Mouse (Mus musculus) left cerebral cortex, postnatal 36 days (tissue): ENCODE results near the gene Eif4g3. TPM values are rescaled to one million over a fixed set of nuclear protein-coding genes. Genes with fewer than 3 reads are reported as not detected.
A peak's percentile ranks its signal among the peaks of the same experiment; 100 is the strongest.

Experiments used
- DNase-seq, 2 experiments: peaks; one replicate each; pipeline ENCODE4 v3.0.0; 2021 to 2022; ENCODE audit warnings: low spot score in 2 of 2, mixed read lengths in 1 of 2
- intact Hi-C: fragments of 180-260 bp; cut with DNase I; formaldehyde crosslinking; loops from one replicate; pipeline ENCODE4 v1.15.1; 2025
- total RNA-seq, 2 experiments: library from RNA; stranded (reverse); gene quantifications; 2 replicates each; pipeline ENCODE4 v1.2.3; 2021

Gene Eif4g3
- total RNA-seq, 2 experiments from 2014 or later = 168 to 190 TPM

DNA sequence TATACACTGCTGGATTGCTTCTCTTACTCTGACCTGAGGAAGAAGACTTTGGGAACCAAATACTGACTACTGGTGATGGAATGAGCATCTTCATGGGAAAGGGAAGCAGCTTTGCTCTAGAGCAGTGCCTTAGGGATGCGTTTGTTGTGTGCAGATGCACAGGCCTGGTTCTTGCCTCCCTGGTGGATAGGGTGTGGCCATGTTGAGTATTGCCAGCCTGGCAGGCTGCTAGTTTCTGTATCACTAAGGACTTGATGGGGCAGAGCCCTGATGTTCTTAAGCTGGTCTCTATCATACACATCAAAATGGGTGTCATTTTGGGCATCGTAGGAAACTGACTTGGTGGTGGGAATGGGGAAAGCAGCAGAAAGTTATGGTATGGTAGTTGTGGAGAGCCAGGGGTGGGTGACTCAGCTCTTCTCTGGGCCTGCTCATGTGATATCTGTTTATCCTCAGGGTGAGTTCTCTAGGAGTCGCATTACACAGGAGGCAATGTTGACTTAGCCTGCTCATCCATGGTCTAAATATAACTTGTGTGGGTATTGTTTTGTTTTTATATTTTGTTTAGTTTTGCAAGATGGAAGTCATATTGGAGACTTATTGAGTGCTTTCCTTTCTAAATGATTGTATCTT lies 85.0 kb downstream of the Eif4g3 start:
- intact Hi-C loops = no loop called here
- no peak for DNase-seq

DNA sequence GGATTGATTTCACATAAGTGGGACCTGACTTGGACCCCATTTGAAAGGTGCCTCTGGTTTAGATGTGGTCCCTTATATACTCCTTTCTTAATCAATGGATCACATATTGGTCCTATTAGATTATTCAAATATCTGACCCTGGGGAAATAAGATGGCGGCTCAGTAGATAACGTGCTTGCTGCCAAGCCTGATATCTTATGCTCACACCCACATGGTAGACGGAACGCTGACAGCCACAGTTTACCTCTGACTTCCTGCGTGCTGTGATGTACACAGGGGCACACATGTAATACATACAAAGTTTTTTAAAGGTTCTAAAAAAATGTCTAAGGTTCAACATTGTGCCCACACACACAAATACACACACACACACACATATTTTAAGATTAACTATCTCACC lies 86.4 kb downstream of the Eif4g3 start:
- intact Hi-C loops = no loop called here
- no peak for DNase-seq

DNA sequence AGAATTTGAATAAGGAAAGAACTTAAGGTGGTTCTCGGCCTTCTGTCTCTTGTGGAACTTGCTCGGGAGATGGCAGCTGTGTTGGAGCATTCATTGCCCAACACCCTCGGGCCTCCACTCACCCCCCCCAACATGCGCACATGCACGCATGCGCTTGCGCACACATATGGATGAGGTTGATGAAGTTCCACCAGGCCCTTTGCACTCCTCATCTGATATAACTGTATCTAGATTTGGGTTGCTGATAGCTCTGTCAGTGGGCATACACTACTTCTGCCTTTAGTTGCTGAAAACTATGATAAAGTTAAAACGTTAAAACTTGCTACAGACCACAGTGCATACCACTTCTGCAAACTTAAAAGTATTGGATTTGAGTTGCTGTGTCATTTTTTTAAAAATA lies 89.6 kb downstream of the Eif4g3 start:
- intact Hi-C loops = no loop called here
- no peak for DNase-seq

- intact Hi-C loops = no loop called here
- DNase-seq = no peak
Measured at GRCm38 (mm10) chr4:138084103-138084502, 91.3 kb downstream of the Eif4g3 start.

DNA sequence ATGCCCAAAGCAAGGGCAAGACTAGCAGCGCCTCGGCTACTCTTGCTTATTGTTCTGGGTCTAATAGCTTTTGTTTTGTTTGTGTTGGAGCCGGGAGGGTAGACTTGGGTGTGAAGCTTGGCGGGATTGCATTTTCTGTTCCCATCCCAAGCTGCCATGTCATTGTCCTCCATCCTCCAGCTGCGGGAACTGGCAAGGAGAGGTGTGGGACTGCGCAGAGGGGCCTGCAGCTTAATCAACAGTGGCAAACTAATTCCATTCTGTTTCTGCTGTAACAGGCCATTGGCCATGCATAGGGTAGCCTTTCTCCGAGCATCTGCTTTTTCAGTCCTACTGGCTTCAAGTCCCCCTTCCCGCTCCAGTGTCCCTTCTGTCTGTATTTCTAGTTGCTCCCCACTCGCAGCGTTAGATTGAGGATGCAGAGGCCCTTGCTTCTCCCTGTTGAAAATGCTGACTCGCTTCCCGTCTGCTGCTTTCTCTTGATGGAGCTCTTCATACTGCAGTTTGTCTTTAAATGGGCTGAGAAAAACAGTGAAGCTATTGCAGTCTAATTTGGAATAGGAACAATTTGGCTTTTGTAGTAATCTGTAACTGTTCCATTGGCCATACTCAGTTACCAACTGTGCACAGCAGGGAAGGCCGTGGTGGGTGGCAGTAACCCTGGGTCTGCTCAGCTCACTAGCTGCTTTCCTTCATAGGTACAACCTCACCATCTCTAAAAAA lies 92.2 kb downstream of the Eif4g3 start:
- no peak for DNase-seq
- intact Hi-C loops = no loop called here

DNA sequence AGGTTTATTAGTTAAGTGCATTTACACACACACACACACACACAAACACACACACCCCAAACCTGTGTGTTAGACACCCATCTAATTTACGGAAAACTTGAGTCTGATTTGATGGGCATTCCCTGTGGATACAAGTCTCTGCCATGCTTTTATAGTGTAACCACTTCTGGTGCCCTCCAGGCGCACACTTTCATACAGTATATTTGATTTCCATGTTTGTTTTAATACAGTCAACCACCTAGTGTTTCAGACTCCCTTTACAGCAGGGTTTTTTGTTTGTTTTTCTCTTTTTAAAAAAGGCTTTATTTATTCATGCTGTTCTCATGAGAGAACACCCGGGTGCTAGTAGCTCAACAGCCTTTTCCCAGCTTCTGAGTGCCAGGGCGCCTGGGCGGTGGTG lies 94.1 kb downstream of the Eif4g3 start:
- intact Hi-C loops = no loop called here
- no peak for DNase-seq

GRCm38 (mm10) chr4:138089512-138089911 lies 96.7 kb downstream of the Eif4g3 start:
- intact Hi-C loops = no loop called here
- no peak for DNase-seq

- no peak for DNase-seq
- intact Hi-C loops = no loop called here
Measured at GRCm38 (mm10) chr4:138091562-138092194, 98.9 kb downstream of the Eif4g3 start.

DNA sequence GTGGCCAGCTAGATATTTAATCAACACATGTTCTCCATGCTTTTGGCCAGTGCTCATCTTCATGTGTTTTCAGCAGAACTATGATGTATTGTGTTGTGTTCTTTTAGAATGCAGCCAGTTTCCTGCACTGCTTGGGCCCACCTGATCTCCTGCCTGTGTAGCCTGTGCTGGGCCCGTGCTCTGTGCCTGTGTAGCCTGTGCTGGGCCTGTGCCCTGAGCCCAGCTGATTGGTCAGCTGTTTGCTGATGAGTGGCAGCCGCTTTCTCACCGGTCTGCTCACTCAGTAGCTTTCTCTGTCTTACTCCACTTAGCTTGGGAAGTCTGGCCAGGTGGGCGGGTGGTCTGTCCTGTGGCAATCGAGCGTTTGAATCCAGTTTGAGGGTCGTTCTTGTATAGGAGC lies 107.6 kb downstream of the Eif4g3 start:
- intact Hi-C loops = loop anchor here (10.0 kb wide), 3 partner anchors 106 to 256 kb away; partner anchors contain the start of gene Eif4g3

GRCm38 (mm10) chr4:138101795-138102194 lies 109.0 kb downstream of the Eif4g3 start:
- intact Hi-C loops = loop anchor here (10.0 kb wide), 3 partner anchors 107 to 257 kb away; partner anchors contain the start of gene Eif4g3
- DNase-seq = no peak

More for the DNA sequence above, 107.6 kb downstream of the Eif4g3 start:
- no peak for DNase-seq

- intact Hi-C loops = loop anchor here (10.0 kb wide), 3 partner anchors 108 to 258 kb away; partner anchors contain the start of gene Eif4g3
- no peak for DNase-seq
Measured at GRCm38 (mm10) chr4:138102413-138102812, 109.6 kb downstream of the Eif4g3 start.

DNA sequence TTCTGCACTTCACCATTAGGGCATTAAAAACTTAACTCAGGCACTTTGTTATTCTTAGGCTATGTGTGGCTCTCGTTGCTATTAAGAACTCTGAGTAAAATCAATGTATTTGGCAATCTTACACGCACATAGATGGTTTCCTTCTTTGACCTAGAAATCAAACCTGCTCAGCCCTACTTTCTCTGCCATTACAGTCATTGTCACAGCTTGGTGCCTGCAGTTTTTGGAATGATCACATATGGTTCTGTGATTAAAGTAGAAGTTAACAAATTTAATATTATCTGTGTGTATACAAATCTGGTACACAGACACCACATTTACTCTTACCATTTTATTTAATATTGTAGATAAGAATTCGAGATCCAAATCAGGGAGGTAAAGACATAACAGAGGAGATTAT lies 112.1 kb downstream of the Eif4g3 start:
- DNase-seq = no peak
- intact Hi-C loops = loop anchor here (10.0 kb wide), 3 partner anchors 110 to 260 kb away; partner anchors contain the start of gene Eif4g3

DNA sequence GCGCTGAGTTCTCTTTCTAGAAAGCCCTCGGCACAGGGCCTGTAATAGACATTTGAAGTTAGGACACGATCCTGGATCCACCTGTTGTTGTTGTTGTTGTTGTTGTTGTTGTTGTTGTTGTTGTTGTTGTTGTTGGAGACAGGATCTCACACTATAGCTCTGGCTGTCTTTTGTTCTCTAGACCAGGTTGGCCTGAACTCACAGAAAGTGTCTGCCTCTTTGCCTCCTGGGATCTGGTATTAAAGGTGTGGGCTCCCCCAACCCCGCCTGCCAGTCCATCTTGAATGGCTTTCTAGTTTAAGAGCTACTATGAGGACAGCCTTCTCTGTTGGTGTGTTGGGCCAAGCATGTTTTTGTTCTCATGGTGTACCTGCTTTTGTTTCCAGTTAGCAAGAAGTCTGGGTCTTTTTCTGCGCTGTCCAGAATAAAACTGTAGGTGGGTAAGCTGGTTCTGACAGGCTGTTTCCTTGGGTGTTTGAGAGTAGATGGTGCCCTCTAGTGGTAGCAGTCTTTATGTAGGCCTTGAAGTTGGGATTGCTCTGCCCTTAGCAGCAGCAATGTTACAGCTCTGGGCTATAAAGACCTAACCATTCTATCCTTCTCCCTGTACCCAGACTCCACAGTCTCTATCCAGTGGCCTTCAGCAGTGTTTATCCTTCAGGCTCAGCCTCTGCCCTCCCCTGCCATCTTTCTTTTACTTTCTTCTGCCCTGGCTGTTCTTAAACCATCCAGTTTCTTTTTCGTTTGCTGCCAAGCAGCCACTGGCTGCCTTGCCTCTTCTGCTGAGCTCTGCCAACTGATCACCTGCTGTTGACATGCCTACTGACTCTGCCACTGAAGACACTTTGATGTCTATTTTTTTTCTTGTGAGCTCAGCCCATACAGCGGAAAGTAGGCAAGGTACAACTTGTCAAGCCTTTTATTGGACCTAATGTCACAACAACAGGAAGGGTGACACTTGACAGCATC lies 114.9 kb downstream of the Eif4g3 start:
- intact Hi-C loops = loop anchor here (10.0 kb wide), 3 partner anchors 113 to 263 kb away; partner anchors contain the start of gene Eif4g3
- DNase-seq = peak in 1 of 2 experiments; percentile 67

GRCm38 (mm10) chr4:138108541-138108940 lies 115.7 kb downstream of the Eif4g3 start:
- intact Hi-C loops = loop anchor here (10.0 kb wide), 3 partner anchors 114 to 264 kb away; partner anchors contain the start of gene Eif4g3

DNA sequence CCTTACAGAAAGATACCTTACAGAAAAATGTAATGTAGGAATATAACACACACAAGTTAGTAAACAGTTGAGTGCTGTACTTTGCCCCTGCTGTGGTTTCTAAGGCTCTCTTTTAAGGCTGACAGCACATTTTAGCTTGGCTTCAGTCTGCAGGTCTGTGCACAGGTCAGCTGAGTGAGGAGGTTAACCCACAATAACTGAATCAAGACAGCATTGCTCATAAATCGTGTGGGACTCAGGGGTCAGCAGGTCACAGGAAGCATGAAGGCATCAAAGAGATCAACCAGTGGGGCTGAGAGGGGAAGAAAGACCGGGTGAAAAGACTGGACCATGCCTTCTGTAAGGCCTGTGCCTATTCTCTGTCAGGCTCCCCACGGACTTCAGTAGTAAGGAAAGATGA lies 116.5 kb downstream of the Eif4g3 start:
- intact Hi-C loops = loop anchor here (10.0 kb wide), 3 partner anchors 115 to 265 kb away; partner anchors contain the start of gene Eif4g3
- no peak for DNase-seq

More at GRCm38 (mm10) chr4:138108541-138108940, 115.7 kb downstream of the Eif4g3 start:
- DNase-seq = no peak

- intact Hi-C loops = no loop called here
Measured at GRCm38 (mm10) chr4:138111858-138112257, 119.0 kb downstream of the Eif4g3 start.

DNA sequence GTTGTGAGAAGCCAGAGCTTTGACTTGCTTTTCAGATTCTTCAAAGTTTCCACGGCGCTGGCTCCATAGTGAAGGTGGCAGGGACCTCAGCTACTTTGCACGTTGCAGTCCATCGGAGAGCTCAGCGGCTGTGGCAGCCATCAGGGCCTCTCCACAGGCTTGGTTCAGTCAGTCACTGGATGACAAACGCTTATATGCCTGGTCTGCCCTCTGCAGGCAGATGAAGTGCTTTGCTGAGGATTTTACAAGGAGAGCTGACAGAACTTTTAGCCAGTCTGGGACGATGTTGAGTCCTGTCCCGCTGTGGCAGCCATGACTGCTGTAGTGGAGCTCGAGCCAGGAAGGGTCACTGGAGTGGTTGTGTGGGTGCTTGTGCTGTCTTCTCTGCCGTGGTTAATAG lies 126.9 kb downstream of the Eif4g3 start:
- intact Hi-C loops = no loop called here

More at GRCm38 (mm10) chr4:138111858-138112257, 119.0 kb downstream of the Eif4g3 start:
- DNase-seq = no peak

DNA sequence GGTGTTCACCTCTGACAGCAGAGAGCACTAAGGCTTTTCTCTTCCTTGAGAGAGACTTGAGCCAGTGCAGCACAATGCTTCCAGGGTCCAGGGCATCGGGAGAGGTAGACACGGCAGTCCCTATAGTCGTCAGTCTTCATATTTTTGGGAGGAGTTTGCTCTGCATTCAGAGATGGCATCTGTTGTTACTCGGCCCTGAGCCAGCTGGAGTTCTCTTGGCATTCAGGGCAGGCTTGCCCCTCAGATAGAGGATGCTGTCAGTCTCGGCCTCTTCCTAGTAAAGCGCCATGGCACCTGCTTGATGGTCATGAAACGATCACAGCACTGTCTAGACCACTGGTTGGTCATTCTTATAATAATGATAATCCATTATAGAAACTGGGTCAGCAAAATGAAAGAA lies 131.2 kb downstream of the Eif4g3 start:
- intact Hi-C loops = no loop called here
- no peak for DNase-seq

More for the DNA sequence above, 126.9 kb downstream of the Eif4g3 start:
- DNase-seq = no peak

DNA sequence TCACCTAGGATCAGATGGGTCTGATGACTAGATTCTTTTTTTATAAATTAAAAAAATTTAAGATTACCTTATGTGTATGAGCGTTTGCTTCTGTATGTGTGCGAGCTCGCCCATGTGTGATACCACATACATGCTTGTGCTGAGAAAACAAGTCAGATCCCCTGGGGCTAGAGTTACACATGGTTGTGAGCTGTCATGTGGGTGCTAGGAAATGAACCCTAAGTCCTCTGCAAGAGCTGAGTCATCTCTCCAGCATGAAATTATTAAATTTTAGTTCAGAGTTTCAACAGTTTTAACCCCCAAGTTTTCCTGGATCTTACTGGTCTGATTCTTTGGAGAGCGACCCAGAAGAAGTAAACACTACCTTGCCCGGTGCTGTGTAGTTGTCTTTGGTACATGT lies 134.5 kb downstream of the Eif4g3 start:
- no peak for DNase-seq
- intact Hi-C loops = no loop called here
